Mouse (Mus musculus) embryonic fibroblast, embryonic 13.5 days (primary cell): ENCODE measurements at regions not wholly inside any gene's neighbourhood (a gene's known extent, or its start where the extent isn't known, plus 50 kb on each side); places are given as distances from the start of the nearest gene placed in this dataset.

Experiments
- CTCF ChIP-seq: IDR thresholded peaks from 2 replicates; pipeline ENCODE4 v1.5.1; 2011; ENCODE audit warnings: mild to moderate bottlenecking, control low read depth, low read length, moderate library complexity, borderline replicate concordance; ENCODE audit not compliant: insufficient read depth
- POLR2A ChIP-seq: IDR thresholded peaks from 2 replicates; pipeline ENCODE4 v1.6.1; 2011; ENCODE audit warnings: low read depth, mild to moderate bottlenecking, control low read depth, low read length, moderate library complexity

DNA sequence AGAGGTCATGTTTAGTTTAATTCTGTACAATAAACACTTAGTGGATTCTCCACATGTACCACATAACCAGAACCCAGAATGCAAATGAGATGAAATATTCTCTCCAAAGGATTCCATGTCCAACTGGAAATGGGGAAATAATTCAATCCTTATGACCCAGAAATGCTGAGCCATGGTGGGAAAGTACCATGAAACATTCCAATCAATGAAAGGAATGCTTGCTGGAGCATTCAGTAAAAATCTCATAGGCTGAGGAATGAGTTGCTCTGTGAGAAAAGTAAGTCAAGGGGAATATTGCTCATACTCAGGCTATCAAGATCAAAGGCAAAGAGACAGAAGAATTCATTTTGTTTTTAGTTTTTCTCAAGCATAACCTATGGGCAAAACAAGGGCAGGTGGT is 394.4 kb downstream of the Hdgfl1 start:
- TF ChIP-seq CTCF (no peak), POLR2A (no peak)
